Mouse (Mus musculus): ENCODE measurements around the gene Coa3. TPM values are rescaled to one million over a fixed set of nuclear protein-coding genes. Genes with fewer than 3 reads are reported as not detected.

Coa3 gene
- polyA plus RNA-seq, 1 experiment from 2014 or later, result 189 TPM

- peak overlapping the region; percentile 67 for H3K4me3 ChIP-seq
- ATAC-seq (ENCODE audit: borderline replicate concordance, extremely low read depth, low FRiP score, low TSS enrichment), result no peak
- H3K27me3 ChIP-seq, result no peaks in the 10 kb centered on the region
- H3K27ac ChIP-seq, result peak overlapping the region; percentile 56; the same call in 1 of the 2 replicates
- peak overlapping the region; percentile 75 for H3K4me2 ChIP-seq
- peaks cover 29% of the 10 kb centered on the region for H3K4me1 ChIP-seq
- H3K9ac ChIP-seq, result peak overlapping the region; percentile 66
- 48% methylated on average over 12 of the region's 12 CpGs for WGBS
- no peaks in the 10 kb centered on the region for H3K9me3 ChIP-seq
- H3K36me3 ChIP-seq, result 0 out of 2 replicates have a peak, but pooled peaks cover 2% of the 10 kb centered on the region
Observed at GRCm38 (mm10) chr11:101277381-101278222, 1.3 kb downstream of the Coa3 start.

- H3K4me3 ChIP-seq, result peak overlapping the region; percentile 6; the same call in 1 of the 2 replicates
- H3K9ac ChIP-seq, result no peak overlapping the region
- no peak for ATAC-seq (ENCODE audit: borderline replicate concordance, extremely low read depth, low FRiP score, low TSS enrichment)
- 27% methylated on average over 27 of the region's 27 CpGs for WGBS
- H3K36me3 ChIP-seq, result 0 out of 2 replicates have a peak, but pooled peaks cover 2% of the 10 kb centered on the region
- no peak overlapping the region for H3K27ac ChIP-seq
- H3K4me2 ChIP-seq, result peak overlapping the region; percentile 75
- H3K9me3 ChIP-seq, result no peaks in the 10 kb centered on the region
- peaks cover 29% of the 10 kb centered on the region for H3K4me1 ChIP-seq
- H3K27me3 ChIP-seq, result no peaks in the 10 kb centered on the region
Observed at GRCm38 (mm10) chr11:101276319-101277070, 2.4 kb downstream of the Coa3 start.

DNA sequence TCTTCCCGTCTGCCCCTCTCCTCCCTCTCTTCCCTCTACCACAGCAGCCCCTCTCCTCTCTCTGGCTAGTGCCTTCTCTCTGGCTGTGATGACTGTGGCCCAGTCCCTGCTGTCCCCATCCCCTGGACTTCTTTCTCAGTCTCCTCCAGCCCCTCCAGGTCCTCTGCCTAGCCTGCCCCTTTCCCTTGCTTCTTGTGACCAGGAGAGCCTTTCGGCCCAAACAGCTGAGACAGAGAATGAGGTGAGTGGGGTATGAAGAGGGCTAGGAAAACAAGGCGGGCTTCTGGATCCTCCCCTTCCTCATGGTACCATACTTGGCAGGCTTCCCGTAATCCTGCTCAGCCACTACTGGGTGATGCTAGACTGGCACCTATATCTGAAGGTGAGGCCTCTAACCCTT lies 3.6 kb downstream of the Coa3 start:
- Histone ChIP-seq H3K4me2 (no peak overlapping the region), H3K36me3 (0 out of 2 replicates have a peak, but pooled peaks cover 2% of the 10 kb centered on the region), H3K9ac (no peak overlapping the region), H3K4me1 (peaks cover 29% of the 10 kb centered on the region), H3K4me3 (no peak overlapping the region), H3K27ac (no peak overlapping the region), H3K9me3 (no peaks in the 10 kb centered on the region), H3K27me3 (no peaks in the 10 kb centered on the region)
- no peak for ATAC-seq (ENCODE audit: borderline replicate concordance, extremely low read depth, low FRiP score, low TSS enrichment)
- 43% methylated on average over 4 of the region's 4 CpGs for WGBS

DNA sequence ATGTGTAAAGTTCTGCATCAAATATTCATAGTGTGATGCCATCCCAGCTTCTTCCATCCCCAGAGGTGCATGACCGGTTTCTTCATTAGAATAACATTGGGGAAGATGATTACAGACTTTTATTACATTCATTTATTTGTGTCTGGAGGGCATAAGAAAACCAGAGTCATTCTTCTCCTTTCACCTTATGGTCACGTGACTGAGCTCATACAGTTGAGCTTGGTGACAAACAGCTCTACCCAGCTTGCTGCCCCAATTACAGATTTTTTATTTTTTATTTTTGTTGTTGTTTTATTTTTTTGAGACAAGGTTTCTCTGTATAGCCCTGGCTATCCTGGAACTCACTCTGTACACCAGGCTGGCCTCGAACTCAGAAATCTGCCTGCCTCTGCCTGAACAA lies 6.5 kb downstream of the Coa3 start:
- H3K4me1 ChIP-seq, result peaks cover 24% of the 10 kb centered on the region
- H3K9ac ChIP-seq, result no peak overlapping the region
- H3K9me3 ChIP-seq, result no peaks in the 10 kb centered on the region
- H3K27ac ChIP-seq, result no peak overlapping the region
- 88% methylated on average over 3 of the region's 3 CpGs for WGBS
- ATAC-seq (ENCODE audit: borderline replicate concordance, extremely low read depth, low FRiP score, low TSS enrichment), result no peak
- 0 out of 2 replicates have a peak, but pooled peaks cover 2% of the 10 kb centered on the region for H3K36me3 ChIP-seq
- no peak overlapping the region for H3K4me2 ChIP-seq
- H3K27me3 ChIP-seq, result no peaks in the 10 kb centered on the region
- H3K4me3 ChIP-seq, result no peak overlapping the region

DNA sequence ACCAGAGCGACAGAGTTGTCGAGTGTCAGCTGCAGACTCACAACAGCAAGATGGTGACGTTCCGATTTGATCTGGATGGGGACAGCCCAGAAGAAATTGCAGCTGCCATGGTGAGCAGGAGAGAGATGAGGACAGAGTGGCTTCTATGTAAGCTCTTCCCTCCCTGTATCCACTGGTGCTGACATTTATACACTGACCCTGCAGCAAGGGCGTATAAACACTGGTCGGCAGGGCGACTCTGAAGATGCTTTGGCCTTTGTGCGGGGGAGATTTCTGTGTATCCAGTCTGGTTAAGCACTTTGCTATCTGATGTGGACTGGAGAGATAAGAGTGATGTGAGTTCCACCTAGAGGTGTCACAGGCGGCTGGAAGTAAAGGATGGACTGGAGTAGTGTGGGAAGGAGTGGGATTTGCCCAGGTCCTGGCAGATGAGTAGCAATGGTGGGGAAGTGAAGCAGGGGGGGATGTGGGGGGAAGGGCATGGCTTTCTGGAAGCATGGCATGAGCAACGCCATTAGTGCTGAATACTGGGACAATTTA lies 9.3 kb downstream of the Coa3 start:
- H3K27ac ChIP-seq, result no peak overlapping the region
- H3K4me2 ChIP-seq, result no peak overlapping the region
- H3K36me3 ChIP-seq, result no peaks in the 10 kb centered on the region
- no peak overlapping the region for H3K9ac ChIP-seq
- peaks cover 21% of the 10 kb centered on the region for H3K4me1 ChIP-seq
- H3K27me3 ChIP-seq, result peaks cover 13% of the 10 kb centered on the region
- 9% methylated on average over 10 of the region's 10 CpGs for WGBS
- no peak for ATAC-seq (ENCODE audit: borderline replicate concordance, extremely low read depth, low FRiP score, low TSS enrichment)
- no peak overlapping the region for H3K4me3 ChIP-seq
- H3K9me3 ChIP-seq, result no peaks in the 10 kb centered on the region

GRCm38 (mm10) chr11:101265906-101266305 lies 13.0 kb downstream of the Coa3 start:
- 37% methylated on average over 6 of the region's 6 CpGs for WGBS
- H3K27me3 ChIP-seq, result peaks cover 42% of the 10 kb centered on the region

GRCm38 (mm10) chr11:101264954-101265471 lies 13.9 kb downstream of the Coa3 start:
- 7% methylated on average over 31 of the region's 31 CpGs for WGBS
- H3K4me3 ChIP-seq, result peak overlapping the region; percentile 24
- peak overlapping the region; percentile 39; the same call in 1 of the 2 replicates for H3K9ac ChIP-seq
- H3K36me3 ChIP-seq, result no peaks in the 10 kb centered on the region
- H3K27me3 ChIP-seq, result peaks cover 42% of the 10 kb centered on the region
- H3K4me1 ChIP-seq, result peaks cover 45% of the 10 kb centered on the region
- H3K9me3 ChIP-seq, result no peaks in the 10 kb centered on the region
- peak overlapping the region; percentile 55 for H3K4me2 ChIP-seq
- no peak overlapping the region for H3K27ac ChIP-seq
- no peak for ATAC-seq (ENCODE audit: borderline replicate concordance, extremely low read depth, low FRiP score, low TSS enrichment)

More at GRCm38 (mm10) chr11:101265906-101266305, 13.0 kb downstream of the Coa3 start:
- Histone ChIP-seq H3K9ac (no peak overlapping the region), H3K4me3 (no peak overlapping the region), H3K4me1 (peaks cover 39% of the 10 kb centered on the region), H3K9me3 (no peaks in the 10 kb centered on the region), H3K27ac (no peak overlapping the region), H3K4me2 (peak overlapping the region; percentile 55), H3K36me3 (no peaks in the 10 kb centered on the region)
- no peak for ATAC-seq (ENCODE audit: borderline replicate concordance, extremely low read depth, low FRiP score, low TSS enrichment)

- Histone ChIP-seq H3K9ac (no peak overlapping the region), H3K9me3 (no peaks in the 10 kb centered on the region), H3K4me2 (no peak overlapping the region), H3K4me1 (peaks cover 47% of the 10 kb centered on the region), H3K4me3 (no peak overlapping the region), H3K36me3 (no peaks in the 10 kb centered on the region), H3K27ac (no peak overlapping the region), H3K27me3 (peaks cover 42% of the 10 kb centered on the region)
- 19% methylated on average over 3 of the region's 3 CpGs for WGBS
- ATAC-seq (ENCODE audit: borderline replicate concordance, extremely low read depth, low FRiP score, low TSS enrichment), result no peak
Observed at GRCm38 (mm10) chr11:101263989-101264280, 15.0 kb downstream of the Coa3 start.

DNA sequence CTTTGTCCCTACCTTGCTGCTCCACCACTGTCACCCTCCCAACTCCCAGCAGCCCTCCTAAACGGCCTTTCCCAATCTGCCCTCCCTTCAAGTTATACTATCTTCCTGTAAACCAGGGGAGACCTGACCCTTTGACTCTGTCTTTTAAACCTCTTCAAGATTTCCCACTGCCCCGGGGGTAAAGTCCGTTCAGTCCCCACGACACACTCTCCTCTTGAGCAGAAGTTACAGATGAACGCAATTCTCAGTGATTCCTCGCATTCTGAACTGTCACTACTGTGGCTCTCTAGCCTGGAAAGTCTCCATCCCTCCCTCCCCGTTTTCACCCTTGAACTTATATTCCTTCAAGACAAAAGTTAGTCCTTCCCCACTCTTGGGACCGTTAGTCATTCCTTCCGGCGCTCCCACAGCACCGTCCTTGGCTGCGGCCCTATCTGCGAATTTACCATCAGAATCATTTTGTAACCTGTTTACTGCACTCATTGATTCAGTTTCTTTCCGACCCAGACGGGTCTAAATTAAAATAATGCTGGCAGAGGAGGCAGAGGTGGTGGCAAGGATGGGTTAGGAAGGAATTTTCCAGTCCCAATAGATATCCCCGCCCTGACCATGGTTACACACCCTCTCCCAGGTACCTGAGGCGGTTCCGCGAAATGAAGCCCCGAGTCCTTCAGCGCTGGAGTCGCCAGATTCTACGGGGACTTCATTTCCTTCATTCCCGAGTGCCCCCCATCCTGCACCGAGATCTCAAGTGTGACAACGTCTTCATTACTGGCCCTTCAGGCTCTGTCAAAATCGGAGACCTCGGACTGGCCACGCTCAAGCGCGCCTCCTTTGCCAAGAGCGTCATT lies 15.6 kb downstream of the Coa3 start:
- Histone ChIP-seq H3K27ac (no peak overlapping the region), H3K9ac (no peak overlapping the region), H3K4me2 (no peak overlapping the region), H3K36me3 (no peaks in the 10 kb centered on the region), H3K4me1 (peaks cover 50% of the 10 kb centered on the region), H3K9me3 (no peaks in the 10 kb centered on the region), H3K27me3 (peaks cover 42% of the 10 kb centered on the region), H3K4me3 (0 out of 2 replicates have a peak overlapping the region, but pooled peaks have one; percentile 16)
- WGBS, result 18% methylated on average over 32 of the region's 32 CpGs
- no peak for ATAC-seq (ENCODE audit: borderline replicate concordance, extremely low read depth, low FRiP score, low TSS enrichment)

DNA sequence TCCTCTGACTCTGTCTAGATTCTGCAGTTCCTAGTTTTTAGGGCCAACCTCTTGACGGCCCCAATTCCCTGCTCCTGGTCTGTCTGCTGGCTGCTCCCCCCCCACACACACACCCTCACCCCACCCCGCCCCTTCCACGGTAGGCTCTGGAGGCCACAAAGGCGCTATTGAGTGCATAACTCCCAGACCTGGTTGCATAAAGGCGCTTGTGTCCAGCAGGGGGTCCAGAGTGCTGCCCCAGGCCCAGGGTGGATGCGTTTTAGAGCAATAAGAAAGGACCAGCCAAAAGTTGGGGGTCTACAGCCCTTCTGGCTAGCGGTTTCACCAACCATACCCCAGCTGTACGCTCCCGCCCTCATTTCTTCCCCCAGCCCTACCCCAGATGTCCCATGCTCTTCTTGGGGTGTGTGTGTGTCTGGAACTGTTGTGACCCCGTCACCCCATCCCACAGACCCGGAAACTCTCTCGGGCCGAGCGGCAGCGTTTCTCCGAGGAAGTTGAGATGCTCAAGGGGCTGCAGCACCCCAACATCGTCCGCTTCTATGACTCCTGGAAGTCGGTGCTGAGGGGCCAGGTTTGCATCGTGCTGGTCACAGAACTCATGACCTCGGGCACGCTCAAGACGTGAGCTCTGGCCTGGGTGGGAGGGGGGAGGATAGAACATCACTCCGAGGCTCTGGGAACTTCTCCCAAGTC lies 16.5 kb downstream of the Coa3 start:
- H3K4me3 ChIP-seq, result peak overlapping the region; percentile 16; the same call in 1 of the 2 replicates
- H3K9ac ChIP-seq, result no peak overlapping the region
- peaks cover 42% of the 10 kb centered on the region for H3K27me3 ChIP-seq
- H3K27ac ChIP-seq, result no peak overlapping the region
- H3K4me1 ChIP-seq, result peaks cover 50% of the 10 kb centered on the region
- H3K9me3 ChIP-seq, result no peaks in the 10 kb centered on the region
- H3K4me2 ChIP-seq, result peak overlapping the region; percentile 40
- 0 out of 2 replicates have a peak, but pooled peaks cover 5% of the 10 kb centered on the region for H3K36me3 ChIP-seq
- no peak for ATAC-seq (ENCODE audit: borderline replicate concordance, extremely low read depth, low FRiP score, low TSS enrichment)
- 7% methylated on average over 24 of the region's 24 CpGs for WGBS
